Comparison of ENCODE assay signal across 9 mouse cellular contexts in genomic region chr11:69046395-69046774, GRCm38 (mm10). TPM values are rescaled to one million over a fixed set of nuclear protein-coding genes. Genes with fewer than 3 reads are reported as not detected.
A peak's percentile ranks its signal among the peaks of the same experiment; 100 is the strongest.
DNase-seq lines count a peak whose midpoint lies in the region; ATAC-seq lines count a peak whose summit lies in the region.
"Had no signal": no experiment of that assay in that cellular context is flagged by ENCODE, and none has a peak within 500 bp of the region (broad histone marks: within the 10 kb centered on the region; RNA-seq: fewer than 3 reads in every experiment).

No protein-coding gene starts in this region.

- no peaks in the 10 kb centered on the region for H3K9me3 ChIP-seq in kidney, embryonic 14.5 days (ENCODE audit: control insufficient read depth, low read length)
- H3K9me3 ChIP-seq in hindbrain, embryonic 14.5 days (ENCODE audit: control insufficient read depth, low read length) = no peaks in the 10 kb centered on the region
- H3K9me3 ChIP-seq in midbrain, embryonic 15.5 days = no peaks in the 10 kb centered on the region

- H3K27me3 ChIP-seq in kidney, embryonic 14.5 days (ENCODE audit: control insufficient read depth, insufficient read depth, low read length) = no peaks in the 10 kb centered on the region
- H3K27me3 ChIP-seq in hindbrain, embryonic 14.5 days (ENCODE audit: control insufficient read depth, insufficient read depth, low read length) = no peaks in the 10 kb centered on the region
- no peaks in the 10 kb centered on the region for H3K27me3 ChIP-seq in midbrain, embryonic 15.5 days (replicated peaks)
- H3K27me3 ChIP-seq: Patski had no signal

- DNase-seq in kidney, postnatal 14 days = no peak
- no peak for DNase-seq in hindbrain, embryonic 14.5 days (ENCODE audit: low spot score)
- no peak for DNase-seq in adrenal gland, postnatal 4 days (ENCODE audit: low spot score in 2 of 2)
- DNase-seq in left cerebral cortex, adult 8-10 months (ENCODE audit: low spot score in 2 of 2) = no peak
- DNase-seq in left cerebral cortex, postnatal 14 days (ENCODE audit: low spot score in 2 of 2) = no peak

- intact Hi-C loops in left cerebral cortex, postnatal 14 days (cut with DNase I) = no loop called here

- ATAC-seq in kidney, embryonic 14.5 days (ENCODE audit: low FRiP score, low TSS enrichment) = no peak
- no peak for ATAC-seq in hindbrain, embryonic 14.5 days (ENCODE audit: low FRiP score)
- no peak for ATAC-seq in midbrain, embryonic 15.5 days (replicated peaks)

- peak overlapping the region; percentile 90 for H3K4me3 ChIP-seq in kidney, embryonic 14.5 days (ENCODE audit: low read length)
- H3K4me3 ChIP-seq in brown adipose tissue, adult 24 weeks (ENCODE audit: insufficient read depth, low read depth, low read length) = peak overlapping the region; percentile 61; the same call in 1 of the 2 replicates
- peak overlapping the region; percentile 57 for H3K4me3 ChIP-seq in hindbrain, embryonic 14.5 days (replicated peaks; ENCODE audit: low read length)
- peak overlapping the region; percentile 56 for H3K4me3 ChIP-seq in midbrain, embryonic 15.5 days

- peak overlapping the region; percentile 96 for H3K27ac ChIP-seq in kidney, embryonic 14.5 days (ENCODE audit: low read depth, low read length)
- no peak overlapping the region for H3K27ac ChIP-seq in brown adipose tissue, adult 24 weeks (replicated peaks; ENCODE audit: low read depth, low read length)
- H3K27ac ChIP-seq in hindbrain, embryonic 14.5 days = no peak overlapping the region
- H3K27ac ChIP-seq in midbrain, embryonic 15.5 days = no peak overlapping the region

- peaks cover 36% of the 10 kb centered on the region for H3K36me3 ChIP-seq in kidney, embryonic 14.5 days (ENCODE audit: control insufficient read depth, insufficient read depth, low read length)
- H3K36me3 ChIP-seq in hindbrain, embryonic 14.5 days (replicated peaks; ENCODE audit: control insufficient read depth, insufficient read depth) = no peaks in the 10 kb centered on the region
- no peaks in the 10 kb centered on the region for H3K36me3 ChIP-seq in midbrain, embryonic 15.5 days (replicated peaks)

- H3K9ac ChIP-seq in kidney, embryonic 14.5 days (ENCODE audit: low read depth, low read length) = peak overlapping the region; percentile 88
- H3K9ac ChIP-seq in hindbrain, embryonic 14.5 days = no peak overlapping the region; the same call in 1 of the 2 replicates
- no peak overlapping the region for H3K9ac ChIP-seq in midbrain, embryonic 15.5 days

- H3K4me2 ChIP-seq in kidney, embryonic 14.5 days (replicated peaks; ENCODE audit: low read depth, low read length) = peak overlapping the region; percentile 76
- peak overlapping the region; percentile 100 for H3K4me2 ChIP-seq in hindbrain, embryonic 14.5 days (replicated peaks)
- peak overlapping the region; percentile 98 for H3K4me2 ChIP-seq in midbrain, embryonic 15.5 days

- WGBS in kidney, embryonic 14.5 days = 10% methylated on average over 9 of the region's 9 CpGs
- WGBS in hindbrain, embryonic 14.5 days = 17% methylated on average over 9 of the region's 9 CpGs
- WGBS in midbrain, embryonic 15.5 days = 17% methylated on average over 9 of the region's 9 CpGs

- peaks cover 15% of the 10 kb centered on the region for H3K4me1 ChIP-seq in kidney, embryonic 14.5 days (ENCODE audit: control insufficient read depth, insufficient read depth, low read length)
- H3K4me1 ChIP-seq in brown adipose tissue, adult 24 weeks (ENCODE audit: control insufficient read depth, insufficient read depth, insufficient read length, low read length) = no peaks in the 10 kb centered on the region; the same call in 1 of the 2 replicates
- peaks cover 6% of the 10 kb centered on the region; the same call in 1 of the 2 replicates for H3K4me1 ChIP-seq in hindbrain, embryonic 14.5 days (replicated peaks; ENCODE audit: control insufficient read depth, insufficient read depth, low read length)
- H3K4me1 ChIP-seq in midbrain, embryonic 15.5 days = peaks cover 13% of the 10 kb centered on the region

RNA-seq across cellular contexts. Expression of gene Aurkb, which starts 0.9 kb away (rescaled TPM):
- 145 and 155 TPM in 2 replicates for polyA plus RNA-seq in kidney, embryonic 14.5 days (2014; fragmentation: Nextera tagmentation; extraction: Ambion mirVana)
- polyA plus RNA-seq in brown adipose tissue, adult 24 weeks (2012; ENCODE audit: insufficient read depth, insufficient read length, missing spikeins) = 0.79 TPM in 1 of 2 replicates, not detected in the other
- polyA plus RNA-seq in hindbrain, embryonic 14.5 days (2014; fragmentation: Nextera tagmentation; extraction: Ambion mirVana) = 17.0 and 22.0 TPM in 2 replicates
- polyA plus RNA-seq in midbrain, embryonic 15.5 days (2015; fragmentation: Nextera tagmentation; extraction: Ambion mirVana) = 17.7 and 23.9 TPM in 2 replicates
- 10 to 100 TPM; 41.5 to 41.7 TPM for total RNA-seq in adrenal gland, postnatal 4 days (2021)
- under 1 TPM; 0.53 to 0.80 (median 0.62) TPM for total RNA-seq in left cerebral cortex, adult 8-10 months (2022)
- total RNA-seq in left cerebral cortex, postnatal 14 days (2021) = 1 to 10 TPM in 1 of 2 experiments, under 1 TPM in 1; 0.86 to 1.2 TPM

RNA-seq across cellular contexts. Expression of gene Borcs6, which starts 13.1 kb away (rescaled TPM):
- 6.6 and 7.5 TPM in 2 replicates for polyA plus RNA-seq in kidney, embryonic 14.5 days (2014; fragmentation: Nextera tagmentation; extraction: Ambion mirVana)
- 8.1 and 8.3 TPM in 2 replicates for polyA plus RNA-seq in brown adipose tissue, adult 24 weeks (2012; ENCODE audit: insufficient read depth, insufficient read length, missing spikeins)
- 18.6 and 24.3 TPM in 2 replicates for polyA plus RNA-seq in hindbrain, embryonic 14.5 days (2014; fragmentation: Nextera tagmentation; extraction: Ambion mirVana)
- polyA plus RNA-seq in midbrain, embryonic 15.5 days (2015; fragmentation: Nextera tagmentation; extraction: Ambion mirVana) = 20.5 and 21.2 TPM in 2 replicates
- 10 to 100 TPM; 24.3 to 26.0 TPM for total RNA-seq in adrenal gland, postnatal 4 days (2021)
- 10 to 100 TPM; 32.3 to 37.9 (median 33.5) TPM for total RNA-seq in left cerebral cortex, adult 8-10 months (2022)
- 10 to 100 TPM; 26.1 to 29.2 TPM for total RNA-seq in left cerebral cortex, postnatal 14 days (2021)

RNA-seq across cellular contexts. Expression of gene Tmem107, which starts 24.2 kb away (rescaled TPM):
- 62.2 and 73.8 TPM in 2 replicates for polyA plus RNA-seq in kidney, embryonic 14.5 days (2014; fragmentation: Nextera tagmentation; extraction: Ambion mirVana)
- polyA plus RNA-seq in brown adipose tissue, adult 24 weeks (2012; ENCODE audit: insufficient read depth, insufficient read length, missing spikeins) = 2.5 and 4.6 TPM in 2 replicates
- polyA plus RNA-seq in hindbrain, embryonic 14.5 days (2014; fragmentation: Nextera tagmentation; extraction: Ambion mirVana) = 40.3 and 40.7 TPM in 2 replicates
- 33.5 and 37.7 TPM in 2 replicates for polyA plus RNA-seq in midbrain, embryonic 15.5 days (2015; fragmentation: Nextera tagmentation; extraction: Ambion mirVana)
- total RNA-seq in adrenal gland, postnatal 4 days (2021) = 10 to 100 TPM; 20.6 TPM
- total RNA-seq in left cerebral cortex, adult 8-10 months (2022) = 10 to 100 TPM; 15.2 to 19.4 (median 17.1) TPM
- 10 to 100 TPM; 14.2 to 16.9 TPM for total RNA-seq in left cerebral cortex, postnatal 14 days (2021)

RNA-seq across cellular contexts. Expression of gene Ctc1, which starts 30.7 kb away (rescaled TPM):
- 44.2 and 62.3 TPM in 2 replicates for polyA plus RNA-seq in kidney, embryonic 14.5 days (2014; fragmentation: Nextera tagmentation; extraction: Ambion mirVana)
- polyA plus RNA-seq in brown adipose tissue, adult 24 weeks (2012; ENCODE audit: insufficient read depth, insufficient read length, missing spikeins) = 6.2 and 11.8 TPM in 2 replicates
- 54.4 and 58.9 TPM in 2 replicates for polyA plus RNA-seq in hindbrain, embryonic 14.5 days (2014; fragmentation: Nextera tagmentation; extraction: Ambion mirVana)
- polyA plus RNA-seq in midbrain, embryonic 15.5 days (2015; fragmentation: Nextera tagmentation; extraction: Ambion mirVana) = 67.0 and 73.5 TPM in 2 replicates
- 10 to 100 TPM; 50.2 to 51.3 TPM for total RNA-seq in adrenal gland, postnatal 4 days (2021)
- total RNA-seq in left cerebral cortex, adult 8-10 months (2022) = 10 to 100 TPM; 37.1 to 42.9 (median 39.7) TPM
- total RNA-seq in left cerebral cortex, postnatal 14 days (2021) = 10 to 100 TPM; 39.1 to 40.5 TPM

RNA-seq across cellular contexts. Expression of gene Pfas, which starts 38.1 kb away (rescaled TPM):
- polyA plus RNA-seq in kidney, embryonic 14.5 days (2014; fragmentation: Nextera tagmentation; extraction: Ambion mirVana) = 33.7 and 47.7 TPM in 2 replicates
- 7.8 and 11.1 TPM in 2 replicates for polyA plus RNA-seq in brown adipose tissue, adult 24 weeks (2012; ENCODE audit: insufficient read depth, insufficient read length, missing spikeins)
- 12.7 and 15.3 TPM in 2 replicates for polyA plus RNA-seq in hindbrain, embryonic 14.5 days (2014; fragmentation: Nextera tagmentation; extraction: Ambion mirVana)
- polyA plus RNA-seq in midbrain, embryonic 15.5 days (2015; fragmentation: Nextera tagmentation; extraction: Ambion mirVana) = 16.9 and 18.7 TPM in 2 replicates
- 10 to 100 TPM; 37.5 to 42.3 TPM for total RNA-seq in adrenal gland, postnatal 4 days (2021)
- total RNA-seq in left cerebral cortex, adult 8-10 months (2022) = 10 to 100 TPM; 20.3 to 22.2 (median 20.9) TPM
- 10 to 100 TPM; 19.6 to 23.5 TPM for total RNA-seq in left cerebral cortex, postnatal 14 days (2021)

Comparison
In these comparisons a context has a peak if more than half of its experiments do, and no peak if none do; other contexts are left out.
1. RNA of gene Aurkb, which starts 0.9 kb away (polyA plus RNA-seq): 145 to 155 TPM in kidney, embryonic 14.5 days, 17.7 to 23.9 TPM in midbrain, embryonic 15.5 days and 17.0 to 22.0 TPM in hindbrain, embryonic 14.5 days; 0.79 TPM in brown adipose tissue, adult 24 weeks; every median in the first group is over 10 times any median in the second.
2. Peak in every context shown above with its lines, with median percentiles within 50 percentile points of each other: H3K4me2 ChIP-seq and H3K4me3 ChIP-seq.